Mouse (Mus musculus): ENCODE measurements around the gene Egfr. TPM values are rescaled to one million over a fixed set of nuclear protein-coding genes. Genes with fewer than 3 reads are reported as not detected.

The Egfr gene
- polyA plus RNA-seq, 1 experiment from 2014 or later: 14.5 TPM

- Histone ChIP-seq H3K9me3 (ENCODE audit: low read length) (no peaks in the 10 kb centered on the region), H3K4me2 (replicated peaks; ENCODE audit: low read depth, low read length) (no peak overlapping the region), H3K36me3 (ENCODE audit: insufficient read depth, low read length) (no peaks in the 10 kb centered on the region), H3K4me1 (ENCODE audit: insufficient read depth, low read depth, low read length) (peaks cover 2% of the 10 kb centered on the region; the same call in 1 of the 2 replicates), H3K27me3 (replicated peaks; ENCODE audit: insufficient read depth, low read length) (no peaks in the 10 kb centered on the region), H3K27ac (ENCODE audit: low read length) (no peak overlapping the region), H3K4me3 (ENCODE audit: low read depth, low read length) (no peak overlapping the region), H3K9ac (replicated peaks; ENCODE audit: low read depth) (no peak overlapping the region)
- ATAC-seq (no peak), DNase-seq (ENCODE audit: low spot score) (no peak)
- WGBS: 75% methylated on average over 10 of the region's 10 CpGs
- TF ChIP-seq EP300 (IDR thresholded peaks at IDR 0.05): no peak
- TF ChIP-seq CTCF (IDR thresholded peaks at IDR 0.05): no peak
Measured at GRCm38 (mm10) chr11:16740691-16741611, 11.1 kb upstream of the Egfr start.

GRCm38 (mm10) chr11:16742251-16742650, 9.8 kb upstream of the Egfr start:
- Histone ChIP-seq H3K4me2 (replicated peaks; ENCODE audit: low read depth, low read length) (no peak overlapping the region), H3K4me3 (ENCODE audit: low read depth, low read length) (no peak overlapping the region), H3K4me1 (ENCODE audit: insufficient read depth, low read depth, low read length) (peaks cover 2% of the 10 kb centered on the region; the same call in 1 of the 2 replicates), H3K9ac (replicated peaks; ENCODE audit: low read depth) (no peak overlapping the region), H3K36me3 (ENCODE audit: insufficient read depth, low read length) (no peaks in the 10 kb centered on the region), H3K27me3 (replicated peaks; ENCODE audit: insufficient read depth, low read length) (no peaks in the 10 kb centered on the region), H3K27ac (ENCODE audit: low read length) (no peak overlapping the region), H3K9me3 (ENCODE audit: low read length) (no peaks in the 10 kb centered on the region)
- ATAC-seq (no peak), DNase-seq (ENCODE audit: low spot score) (no peak)
- no peak for TF ChIP-seq EP300 (IDR thresholded peaks at IDR 0.05)
- no peak for TF ChIP-seq CTCF (IDR thresholded peaks at IDR 0.05)
- 58% methylated on average over 4 of the region's 4 CpGs for WGBS

DNA sequence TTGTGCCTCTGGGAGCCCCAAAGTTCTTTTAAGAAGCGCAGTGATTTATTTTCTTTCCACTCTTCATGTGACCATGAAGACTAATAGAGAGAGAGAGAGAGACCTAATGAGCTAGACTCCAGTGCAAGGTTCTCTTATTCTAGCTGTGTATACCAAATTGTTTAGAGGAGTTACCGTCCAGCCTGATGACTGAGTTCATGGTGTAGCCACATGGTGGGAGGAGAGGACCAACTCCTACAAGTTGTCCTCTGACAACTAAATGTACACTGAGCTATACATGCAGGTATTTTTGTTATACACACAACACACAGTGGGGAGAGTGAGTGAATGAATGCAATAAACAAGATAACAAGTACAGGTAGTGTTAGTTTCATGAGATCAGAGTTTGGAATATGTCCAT, 9.2 kb upstream of the Egfr start:
- no peak overlapping the region for H3K4me3 ChIP-seq (ENCODE audit: low read depth, low read length)
- no peak overlapping the region for H3K9ac ChIP-seq (replicated peaks; ENCODE audit: low read depth)
- no peaks in the 10 kb centered on the region for H3K9me3 ChIP-seq (ENCODE audit: low read length)
- WGBS: 78% methylated on average over 2 of the region's 2 CpGs
- TF ChIP-seq CTCF (IDR thresholded peaks at IDR 0.05) (0 out of 2 replicates have a peak, but pooled peaks have one; percentile 4), EP300 (IDR thresholded peaks at IDR 0.05) (no peak)
- no peak overlapping the region for H3K4me2 ChIP-seq (replicated peaks; ENCODE audit: low read depth, low read length)
- DNase-seq (ENCODE audit: low spot score): no peak
- H3K36me3 ChIP-seq (ENCODE audit: insufficient read depth, low read length): no peaks in the 10 kb centered on the region
- no peaks in the 10 kb centered on the region for H3K27me3 ChIP-seq (replicated peaks; ENCODE audit: insufficient read depth, low read length)
- no peak overlapping the region for H3K27ac ChIP-seq (ENCODE audit: low read length)
- H3K4me1 ChIP-seq (ENCODE audit: insufficient read depth, low read depth, low read length): peaks cover 2% of the 10 kb centered on the region; the same call in 1 of the 2 replicates
- ATAC-seq: no peak

DNA sequence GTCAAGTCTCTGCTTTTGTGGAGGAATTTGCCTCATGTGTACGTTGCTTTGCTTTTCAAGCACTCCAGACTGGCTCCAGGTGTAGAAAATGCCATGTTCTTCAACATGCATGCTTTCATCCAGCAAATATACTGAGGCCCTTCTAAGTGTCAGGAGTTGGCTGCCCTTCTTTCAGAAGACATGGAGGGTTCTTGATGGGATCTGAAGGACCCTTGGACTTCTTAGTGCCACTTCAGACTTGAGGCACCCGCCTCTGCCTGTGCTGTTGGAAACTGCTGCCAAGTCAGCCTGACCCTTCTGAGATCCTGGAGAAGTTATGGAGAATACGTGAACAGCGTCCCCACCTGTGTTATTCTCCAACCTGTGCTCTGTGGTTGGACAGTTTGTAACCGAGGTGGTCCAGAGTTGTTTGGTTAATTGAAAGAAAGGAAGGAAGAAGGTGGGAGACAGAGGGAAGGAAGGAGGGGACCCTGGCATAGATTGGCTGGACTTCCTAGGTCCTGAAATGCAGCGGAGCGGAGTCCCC, 483 bp upstream of the Egfr start:
- ATAC-seq (peak; percentile 93), DNase-seq (ENCODE audit: low spot score) (peak; percentile 93)
- peak overlapping the region; percentile 55; the same call in 1 of the 2 replicates for H3K9ac ChIP-seq (replicated peaks; ENCODE audit: low read depth)
- H3K9me3 ChIP-seq (ENCODE audit: low read length): no peaks in the 10 kb centered on the region
- 17% methylated on average over 7 of the region's 7 CpGs for WGBS
- H3K27me3 ChIP-seq (replicated peaks; ENCODE audit: insufficient read depth, low read length): no peaks in the 10 kb centered on the region
- H3K4me3 ChIP-seq (ENCODE audit: low read depth, low read length): peak overlapping the region; percentile 53
- H3K27ac ChIP-seq (ENCODE audit: low read length): peak overlapping the region; percentile 74
- H3K4me2 ChIP-seq (replicated peaks; ENCODE audit: low read depth, low read length): peak overlapping the region; percentile 86
- H3K36me3 ChIP-seq (ENCODE audit: insufficient read depth, low read length): no peaks in the 10 kb centered on the region
- no peak; the same call in 1 of the 2 replicates for TF ChIP-seq CTCF (IDR thresholded peaks at IDR 0.05)
- TF ChIP-seq EP300 (IDR thresholded peaks at IDR 0.05): peak; percentile 98
- H3K4me1 ChIP-seq (ENCODE audit: insufficient read depth, low read depth, low read length): no peaks in the 10 kb centered on the region

- WGBS: under 1% methylated on average over 62 of the region's 68 CpGs
- peak overlapping the region; percentile 86 for H3K4me2 ChIP-seq (replicated peaks; ENCODE audit: low read depth, low read length)
- H3K36me3 ChIP-seq (ENCODE audit: insufficient read depth, low read length): no peaks in the 10 kb centered on the region
- peak overlapping the region; percentile 53 for H3K4me3 ChIP-seq (ENCODE audit: low read depth, low read length)
- TF ChIP-seq EP300 (IDR thresholded peaks at IDR 0.05) (no peak), CTCF (IDR thresholded peaks at IDR 0.05) (peak; percentile 48)
- H3K27me3 ChIP-seq (replicated peaks; ENCODE audit: insufficient read depth, low read length): no peaks in the 10 kb centered on the region
- peak overlapping the region; percentile 55 for H3K9ac ChIP-seq (replicated peaks; ENCODE audit: low read depth)
- peak overlapping the region; percentile 74 for H3K27ac ChIP-seq (ENCODE audit: low read length)
- peak; percentile 43 for ATAC-seq
- no peaks in the 10 kb centered on the region for H3K9me3 ChIP-seq (ENCODE audit: low read length)
- H3K4me1 ChIP-seq (ENCODE audit: insufficient read depth, low read depth, low read length): no peaks in the 10 kb centered on the region
- peak; percentile 71 for DNase-seq (ENCODE audit: low spot score)
Measured at GRCm38 (mm10) chr11:16752349-16753153, 548 bp downstream of the Egfr start.

Data from lung, postnatal 0 days (tissue).